Mouse (Mus musculus) midbrain, postnatal 0 days (tissue): ENCODE measurements at regions not wholly inside any gene's neighbourhood (a gene's known extent, or its start where the extent isn't known, plus 50 kb on each side); places are given as distances from the start of the nearest gene placed in this dataset.

ENCODE experiments used
- ATAC-seq: fragments of 200-750 bp; cut with Nextera tagmentation; 2 replicates; pipeline ENCODE4 v1.8.0; 2017; ENCODE audit warnings: moderate number of reproducible peaks, mild to moderate bottlenecking, moderate TSS enrichment, moderate library complexity; ENCODE audit not compliant: low FRiP score
- DNase-seq: peaks from one replicate; pipeline ENCODE4 v3.0.0-alpha.2; 2015; ENCODE audit warnings: low spot score
- H3K27ac ChIP-seq: fragments of 300-500 bp; sonication (generic); 2 replicates; pipeline ENCODE4 v1.5.1; 2014; ENCODE audit warnings: low read depth, mild to moderate bottlenecking, low read length, mixed read lengths
- H3K27me3 ChIP-seq: fragments of 300-500 bp; sonication (generic); 2 replicates; pipeline ENCODE4 v1.6.1; 2014; ENCODE audit warnings: low read length, control low read depth, mixed read lengths; ENCODE audit not compliant: insufficient read depth
- H3K36me3 ChIP-seq: fragments of 300-500 bp; sonication (generic); 2 replicates; pipeline ENCODE4 v1.6.1; 2014; ENCODE audit warnings: low read length, control low read depth, mixed read lengths; ENCODE audit not compliant: insufficient read depth
- H3K4me1 ChIP-seq: fragments of 300-500 bp; sonication (generic); 2 replicates; pipeline ENCODE4 v1.6.1; 2014; ENCODE audit warnings: mild to moderate bottlenecking, control low read depth, antibody characterized with exemption, low read length, mixed read lengths; ENCODE audit not compliant: insufficient read depth
- H3K4me2 ChIP-seq: fragments of 300-500 bp; sonication (generic); 2 replicates; pipeline ENCODE4 v1.6.1; 2014; ENCODE audit warnings: low read depth, mild to moderate bottlenecking, low read length, mixed read lengths; ENCODE audit not compliant: poor library complexity, severe bottlenecking
- H3K4me3 ChIP-seq: fragments of 300-500 bp; sonication (generic); 2 replicates; pipeline ENCODE4 v1.5.1; 2014; ENCODE audit warnings: low read depth, mild to moderate bottlenecking, low read length, moderate library complexity
- H3K9ac ChIP-seq: fragments of 300-500 bp; sonication (generic); replicated peaks from 2 replicates; pipeline ENCODE4 v1.6.1; 2014; ENCODE audit warnings: mild to moderate bottlenecking, low read length, moderate library complexity, mixed read lengths; ENCODE audit not compliant: poor library complexity, severe bottlenecking
- H3K9me3 ChIP-seq: fragments of 300-500 bp; sonication (generic); 2 replicates; pipeline ENCODE4 v1.6.1; 2016; ENCODE audit warnings: low read length, control low read depth
- CTCF ChIP-seq: IDR thresholded peaks from 2 replicates; pipeline ENCODE4 v1.5.1; 2016; ENCODE audit warnings: antibody characterized with exemption, mild to moderate bottlenecking
- WGBS: fragments of 180-500 bp; shearing (Covaris S2); extraction: QIAGEN DNeasy Blood & Tissue Kit; methylation state at CpG from one replicate; pipeline ENCODE4 v1.1.7; 2014; 5-methylcytosine and 5-hydroxymethylcytosine counted together

- DNase-seq (no peak), ATAC-seq (no peak)
- Histone ChIP-seq H3K4me1 (no peaks in the 10 kb centered on the region), H3K27ac (no peak overlapping the region), H3K27me3 (no peaks in the 10 kb centered on the region), H3K9ac (no peak overlapping the region), H3K9me3 (no peaks in the 10 kb centered on the region), H3K4me3 (no peak overlapping the region), H3K36me3 (no peaks in the 10 kb centered on the region), H3K4me2 (no peak overlapping the region)
- no peak for TF ChIP-seq CTCF
- 75% methylated on average over 3 of the region's 3 CpGs for WGBS
These were observed 227.7 kb downstream of the Plpp3 start for GRCm38 (mm10) chr4:105384826-105385225.

GRCm38 (mm10) chr4:105385481-105385880 is 228.3 kb downstream of the Plpp3 start:
- TF ChIP-seq CTCF: no peak
- H3K9ac ChIP-seq: no peak overlapping the region
- no peaks in the 10 kb centered on the region for H3K27me3 ChIP-seq
- no peaks in the 10 kb centered on the region for H3K9me3 ChIP-seq
- DNase-seq (no peak), ATAC-seq (no peak)
- H3K4me2 ChIP-seq: no peak overlapping the region
- no peaks in the 10 kb centered on the region for H3K36me3 ChIP-seq
- 90% methylated on average over 5 of the region's 5 CpGs for WGBS
- no peaks in the 10 kb centered on the region for H3K4me1 ChIP-seq
- no peak overlapping the region for H3K4me3 ChIP-seq
- no peak overlapping the region for H3K27ac ChIP-seq

DNA sequence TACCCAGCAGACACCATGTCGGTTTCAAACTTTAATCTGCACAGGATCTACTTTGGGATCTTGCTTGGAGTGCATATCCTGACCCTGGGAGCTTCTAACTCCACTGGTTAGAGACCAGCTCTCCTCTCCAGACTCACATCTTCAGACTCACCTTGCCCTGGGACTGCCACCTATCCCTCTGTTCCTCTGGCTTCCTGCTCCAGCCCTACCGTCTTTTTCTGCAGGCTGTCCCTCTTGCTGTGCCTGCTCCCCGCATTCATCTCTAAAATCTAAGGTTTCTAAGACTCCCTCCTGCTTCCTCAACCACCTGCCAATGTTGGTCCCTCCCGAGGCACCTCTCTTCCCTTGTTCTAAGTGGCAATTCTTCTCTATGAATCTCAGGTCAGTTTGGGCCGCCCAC is 233.2 kb downstream of the Plpp3 start:
- Histone ChIP-seq H3K27ac (no peak overlapping the region), H3K36me3 (no peaks in the 10 kb centered on the region), H3K4me3 (no peak overlapping the region), H3K4me2 (no peak overlapping the region), H3K9ac (no peak overlapping the region), H3K9me3 (no peaks in the 10 kb centered on the region), H3K27me3 (no peaks in the 10 kb centered on the region), H3K4me1 (no peaks in the 10 kb centered on the region)
- DNase-seq: peak; percentile 17
- ATAC-seq: no peak
- TF ChIP-seq CTCF: no peak
- 27% methylated on average over 5 of the region's 5 CpGs for WGBS

- no peak overlapping the region for H3K4me2 ChIP-seq
- no peaks in the 10 kb centered on the region for H3K36me3 ChIP-seq
- no peak for ATAC-seq
- no peaks in the 10 kb centered on the region for H3K9me3 ChIP-seq
- H3K4me3 ChIP-seq: no peak overlapping the region
- TF ChIP-seq CTCF: no peak
- H3K27me3 ChIP-seq: no peaks in the 10 kb centered on the region
- no peak overlapping the region for H3K27ac ChIP-seq
- no peaks in the 10 kb centered on the region for H3K4me1 ChIP-seq
- no peak for DNase-seq
- no peak overlapping the region for H3K9ac ChIP-seq
- 63% methylated on average over 1 of the region's 1 CpGs for WGBS
These were observed 237.2 kb downstream of the Plpp3 start for GRCm38 (mm10) chr4:105394366-105394765.

- no peak overlapping the region for H3K27ac ChIP-seq
- no peak for ATAC-seq
- no peaks in the 10 kb centered on the region for H3K9me3 ChIP-seq
- H3K4me2 ChIP-seq: no peak overlapping the region
- no peak overlapping the region for H3K9ac ChIP-seq
- DNase-seq: no peak
- WGBS: 76% methylated on average over 2 of the region's 2 CpGs
- no peaks in the 10 kb centered on the region for H3K27me3 ChIP-seq
- no peaks in the 10 kb centered on the region for H3K36me3 ChIP-seq
- no peaks in the 10 kb centered on the region for H3K4me1 ChIP-seq
- no peak for TF ChIP-seq CTCF
- no peak overlapping the region for H3K4me3 ChIP-seq
These were observed 240.3 kb downstream of the Plpp3 start for GRCm38 (mm10) chr4:105397451-105397850.

GRCm38 (mm10) chr4:105402021-105402420 is 244.9 kb downstream of the Plpp3 start:
- TF ChIP-seq CTCF: no peak
- H3K4me1 ChIP-seq: no peaks in the 10 kb centered on the region
- no peak overlapping the region for H3K4me2 ChIP-seq
- no peaks in the 10 kb centered on the region for H3K36me3 ChIP-seq
- no peak overlapping the region for H3K27ac ChIP-seq
- ATAC-seq (no peak), DNase-seq (no peak)
- H3K9ac ChIP-seq: no peak overlapping the region
- H3K4me3 ChIP-seq: no peak overlapping the region
- no peaks in the 10 kb centered on the region for H3K27me3 ChIP-seq
- H3K9me3 ChIP-seq: no peaks in the 10 kb centered on the region
- WGBS: 94% methylated on average over 3 of the region's 3 CpGs

DNA sequence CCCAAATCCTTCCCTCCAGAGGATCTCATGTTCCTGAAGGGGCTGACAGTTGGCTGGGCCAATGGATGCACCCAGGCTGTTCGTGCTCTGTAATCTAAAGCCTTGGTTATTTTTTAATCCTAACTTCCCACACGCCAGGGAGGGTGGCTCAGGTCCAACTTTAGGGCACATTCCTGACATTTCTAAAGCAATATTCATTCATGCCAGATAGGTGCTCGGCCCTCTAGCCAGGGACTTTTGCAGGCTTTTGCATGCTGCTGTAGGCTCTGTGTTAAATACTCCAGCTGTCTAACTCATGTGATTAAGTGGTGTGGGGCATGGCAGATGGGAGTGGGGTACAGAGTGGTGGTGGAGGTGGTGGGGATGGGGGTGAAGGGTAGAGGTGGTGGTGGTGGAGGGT is 246.0 kb downstream of the Plpp3 start:
- H3K4me3 ChIP-seq: no peak overlapping the region
- no peaks in the 10 kb centered on the region for H3K9me3 ChIP-seq
- H3K4me2 ChIP-seq: no peak overlapping the region
- H3K27ac ChIP-seq: no peak overlapping the region
- DNase-seq: no peak
- no peak for ATAC-seq
- no peak overlapping the region for H3K9ac ChIP-seq
- no peaks in the 10 kb centered on the region for H3K36me3 ChIP-seq
- TF ChIP-seq CTCF: no peak
- no peaks in the 10 kb centered on the region for H3K27me3 ChIP-seq
- no peaks in the 10 kb centered on the region for H3K4me1 ChIP-seq
- 54% methylated on average over 3 of the region's 3 CpGs for WGBS
